In genomic region chr17:25830806-25831431, GRCm38 (mm10) we compare ENCODE assay signal across 11 mouse cellular contexts. TPM values are rescaled to one million over a fixed set of nuclear protein-coding genes. Genes with fewer than 3 reads are reported as not detected.
DNase-seq lines count a peak whose midpoint lies in the region; ATAC-seq and TF ChIP-seq lines count a peak whose summit lies in the region.
"Had no signal": no experiment of that assay in that cellular context is flagged by ENCODE, and none has a peak within 500 bp of the region (broad histone marks: within the 10 kb centered on the region; RNA-seq: fewer than 3 reads in every experiment).

No protein-coding gene starts in this region.

- H3K4me3 ChIP-seq in kidney, postnatal 0 days (replicated peaks; ENCODE audit: low read depth, low read length): no peak overlapping the region
- peak overlapping the region; percentile 83 for H3K4me3 ChIP-seq in forebrain, embryonic 11.5 days (ENCODE audit: low read depth, low read length)
- H3K4me3 ChIP-seq in intestine, embryonic 16.5 days (ENCODE audit: low read length): peak overlapping the region; percentile 85
- no peak overlapping the region for H3K4me3 ChIP-seq in midbrain, postnatal 0 days (ENCODE audit: low read depth, low read length)

- peak overlapping the region; percentile 85; the same call in 1 of the 2 replicates for H3K4me2 ChIP-seq in kidney, postnatal 0 days (ENCODE audit: low read length)
- H3K4me2 ChIP-seq in forebrain, embryonic 11.5 days (ENCODE audit: low read depth, low read length, severe bottlenecking): no peak overlapping the region
- H3K4me2 ChIP-seq in intestine, embryonic 16.5 days (ENCODE audit: low read depth, low read length): peak overlapping the region; percentile 98
- H3K4me2 ChIP-seq in midbrain, postnatal 0 days (ENCODE audit: low read depth, low read length, poor library complexity, severe bottlenecking): peak overlapping the region; percentile 76; the same call in 1 of the 2 replicates

- peaks cover 45% of the 10 kb centered on the region for H3K4me1 ChIP-seq in kidney, postnatal 0 days (replicated peaks; ENCODE audit: insufficient read depth, low read length)
- peaks cover 37% of the 10 kb centered on the region for H3K4me1 ChIP-seq in forebrain, embryonic 11.5 days (replicated peaks; ENCODE audit: control insufficient read depth, insufficient read depth, low read length)
- peaks cover 54% of the 10 kb centered on the region for H3K4me1 ChIP-seq in intestine, embryonic 16.5 days (ENCODE audit: control insufficient read depth, insufficient read depth, low read length)
- peaks cover 33% of the 10 kb centered on the region for H3K4me1 ChIP-seq in midbrain, postnatal 0 days (ENCODE audit: insufficient read depth, low read length)

- intact Hi-C loops in left cerebral cortex, postnatal 36 days (cut with DNase I): no loop called here

- H3K36me3 ChIP-seq in kidney, postnatal 0 days (ENCODE audit: insufficient read depth, low read length): peaks cover 32% of the 10 kb centered on the region
- H3K36me3 ChIP-seq in forebrain, embryonic 11.5 days (ENCODE audit: control insufficient read depth, insufficient read depth, low read length): peaks cover 9% of the 10 kb centered on the region; the same call in 1 of the 2 replicates
- H3K36me3 ChIP-seq in intestine, embryonic 16.5 days (ENCODE audit: control insufficient read depth, insufficient read depth, low read length): peaks cover 15% of the 10 kb centered on the region
- H3K36me3 ChIP-seq in midbrain, postnatal 0 days (ENCODE audit: insufficient read depth, low read length): peaks cover 49% of the 10 kb centered on the region

- no peaks in the 10 kb centered on the region for H3K27me3 ChIP-seq in kidney, postnatal 0 days (ENCODE audit: insufficient read depth, low read length)
- H3K27me3 ChIP-seq in forebrain, embryonic 11.5 days (ENCODE audit: control insufficient read depth, insufficient read depth, low read length): no peaks in the 10 kb centered on the region
- H3K27me3 ChIP-seq in intestine, embryonic 16.5 days (replicated peaks; ENCODE audit: control insufficient read depth, insufficient read depth, low read length): no peaks in the 10 kb centered on the region
- no peaks in the 10 kb centered on the region for H3K27me3 ChIP-seq in midbrain, postnatal 0 days (ENCODE audit: insufficient read depth, low read length)
- H3K27me3 ChIP-seq: Patski had no signal

- no peak for TF ChIP-seq CTCF in kidney, postnatal 0 days (IDR thresholded peaks at IDR 0.05; ENCODE audit: low read depth)
- no peak for TF ChIP-seq CTCF in midbrain, postnatal 0 days (IDR thresholded peaks at IDR 0.05)

- no peak overlapping the region for H3K27ac ChIP-seq in kidney, postnatal 0 days
- H3K27ac ChIP-seq in forebrain, embryonic 11.5 days (ENCODE audit: low read depth, low read length): no peak overlapping the region
- H3K27ac ChIP-seq in intestine, embryonic 16.5 days (ENCODE audit: low read length): no peak overlapping the region
- no peak overlapping the region for H3K27ac ChIP-seq in midbrain, postnatal 0 days (ENCODE audit: low read depth, low read length)

- no peaks in the 10 kb centered on the region for H3K9me3 ChIP-seq in kidney, postnatal 0 days (replicated peaks; ENCODE audit: low read length)
- H3K9me3 ChIP-seq in forebrain, embryonic 11.5 days (ENCODE audit: control insufficient read depth, low read length): no peaks in the 10 kb centered on the region
- no peaks in the 10 kb centered on the region for H3K9me3 ChIP-seq in intestine, embryonic 16.5 days (ENCODE audit: control insufficient read depth, low read length)
- H3K9me3 ChIP-seq in midbrain, postnatal 0 days (ENCODE audit: low read length): no peaks in the 10 kb centered on the region

- DNase-seq in kidney, postnatal 0 days (ENCODE audit: low spot score): no peak
- no peak for DNase-seq in kidney, postnatal 36 days
- peak; percentile 55 for DNase-seq in forebrain, embryonic 11.5 days (ENCODE audit: low spot score)
- DNase-seq in midbrain, postnatal 0 days (ENCODE audit: low spot score): no peak
- DNase-seq in layer of hippocampus, postnatal 36 days: no peak
- no peak for DNase-seq in urinary bladder, postnatal 4 days (ENCODE audit: low spot score in 2 of 2)
- no peak for DNase-seq in left cerebral cortex, postnatal 36 days (ENCODE audit: low spot score in 2 of 2)
- DNase-seq: cerebellum, adult 8-10 months; thymus, postnatal 4 days had no signal

- 84% methylated on average over 14 of the region's 14 CpGs for WGBS in kidney, postnatal 0 days
- WGBS in forebrain, embryonic 11.5 days: 89% methylated on average over 14 of the region's 14 CpGs
- 82% methylated on average over 14 of the region's 14 CpGs for whole genome bisulfite sequencing in intestine, embryonic 16.5 days
- 85% methylated on average over 14 of the region's 14 CpGs for WGBS in midbrain, postnatal 0 days

- ATAC-seq in kidney, postnatal 0 days (replicated peaks; ENCODE audit: low FRiP score, low read depth): no peak
- no peak for ATAC-seq in forebrain, embryonic 11.5 days (replicated peaks; ENCODE audit: low FRiP score)
- no peak for ATAC-seq in intestine, embryonic 16.5 days
- no peak for ATAC-seq in midbrain, postnatal 0 days (ENCODE audit: low FRiP score)
- ATAC-seq: Patski had no signal

- no peak overlapping the region for H3K9ac ChIP-seq in kidney, postnatal 0 days (ENCODE audit: low read depth, low read length)
- H3K9ac ChIP-seq in forebrain, embryonic 11.5 days (ENCODE audit: low read length): no peak overlapping the region
- H3K9ac ChIP-seq in intestine, embryonic 16.5 days (ENCODE audit: low read depth, low read length): peak overlapping the region; percentile 90; the same call in 1 of the 2 replicates
- no peak overlapping the region for H3K9ac ChIP-seq in midbrain, postnatal 0 days (replicated peaks; ENCODE audit: low read length, poor library complexity, severe bottlenecking)

RNA-seq across cellular contexts. Expression of gene Jmjd8, which starts 2.3 kb away (rescaled TPM):
- 53.1 and 54.5 TPM in 2 replicates for polyA plus RNA-seq in kidney, postnatal 0 days (2015; fragmentation: Nextera tagmentation; extraction: Ambion mirVana)
- 50.6 and 59.2 TPM in 2 replicates for polyA plus RNA-seq in forebrain, embryonic 11.5 days (2014; fragmentation: Nextera tagmentation; extraction: Ambion mirVana)
- 50.1 and 50.9 TPM in 2 replicates for polyA plus RNA-seq in intestine, embryonic 16.5 days (2015; fragmentation: Nextera tagmentation; extraction: Ambion mirVana)
- 39.1 and 46.2 TPM in 2 replicates for total RNA-seq in midbrain, postnatal 0 days (2014; rRNA removed)
- polyA plus RNA-seq in midbrain, postnatal 0 days (2015; fragmentation: Nextera tagmentation; extraction: Ambion mirVana): 43.8 and 45.9 TPM in 2 replicates
- total RNA-seq in layer of hippocampus, postnatal 36 days (2021): 10 to 100 TPM; 58.1 to 61.0 TPM
- 10 to 100 TPM; 54.1 to 58.7 TPM for total RNA-seq in left cerebral cortex, postnatal 36 days (2021)

RNA-seq across cellular contexts. Expression of gene Stub1, which starts 2.3 kb away (rescaled TPM):
- polyA plus RNA-seq in kidney, postnatal 0 days (2015; fragmentation: Nextera tagmentation; extraction: Ambion mirVana): 267 and 287 TPM in 2 replicates
- polyA plus RNA-seq in forebrain, embryonic 11.5 days (2014; fragmentation: Nextera tagmentation; extraction: Ambion mirVana): 322 and 358 TPM in 2 replicates
- polyA plus RNA-seq in intestine, embryonic 16.5 days (2015; fragmentation: Nextera tagmentation; extraction: Ambion mirVana): 303 and 321 TPM in 2 replicates
- 237 and 248 TPM in 2 replicates for total RNA-seq in midbrain, postnatal 0 days (2014; rRNA removed)
- polyA plus RNA-seq in midbrain, postnatal 0 days (2015; fragmentation: Nextera tagmentation; extraction: Ambion mirVana): 374 and 397 TPM in 2 replicates
- 100 to 1,000 TPM; 163 to 164 TPM for total RNA-seq in layer of hippocampus, postnatal 36 days (2021)
- total RNA-seq in left cerebral cortex, postnatal 36 days (2021): 100 to 1,000 TPM; 171 to 188 TPM

RNA-seq across cellular contexts. Expression of gene Rhbdl1, which starts 6.2 kb away (rescaled TPM):
- polyA plus RNA-seq in kidney, postnatal 0 days (2015; fragmentation: Nextera tagmentation; extraction: Ambion mirVana): 3.7 and 3.9 TPM in 2 replicates
- 2.1 and 2.7 TPM in 2 replicates for polyA plus RNA-seq in forebrain, embryonic 11.5 days (2014; fragmentation: Nextera tagmentation; extraction: Ambion mirVana)
- polyA plus RNA-seq in intestine, embryonic 16.5 days (2015; fragmentation: Nextera tagmentation; extraction: Ambion mirVana): 1.6 and 2.0 TPM in 2 replicates
- 95.2 and 168 TPM in 2 replicates for total RNA-seq in midbrain, postnatal 0 days (2014; rRNA removed)
- 97.0 and 110 TPM in 2 replicates for polyA plus RNA-seq in midbrain, postnatal 0 days (2015; fragmentation: Nextera tagmentation; extraction: Ambion mirVana)
- 10 to 100 TPM; 47.9 to 49.0 TPM for total RNA-seq in layer of hippocampus, postnatal 36 days (2021)
- total RNA-seq in left cerebral cortex, postnatal 36 days (2021): 10 to 100 TPM; 47.5 to 54.0 TPM

RNA-seq across cellular contexts. Expression of gene Wdr24, which starts 7.5 kb away (rescaled TPM):
- 21.0 and 22.1 TPM in 2 replicates for polyA plus RNA-seq in kidney, postnatal 0 days (2015; fragmentation: Nextera tagmentation; extraction: Ambion mirVana)
- polyA plus RNA-seq in forebrain, embryonic 11.5 days (2014; fragmentation: Nextera tagmentation; extraction: Ambion mirVana): 28.4 and 33.6 TPM in 2 replicates
- polyA plus RNA-seq in intestine, embryonic 16.5 days (2015; fragmentation: Nextera tagmentation; extraction: Ambion mirVana): 23.4 and 25.5 TPM in 2 replicates
- 33.4 and 37.6 TPM in 2 replicates for total RNA-seq in midbrain, postnatal 0 days (2014; rRNA removed)
- 24.7 and 27.3 TPM in 2 replicates for polyA plus RNA-seq in midbrain, postnatal 0 days (2015; fragmentation: Nextera tagmentation; extraction: Ambion mirVana)
- total RNA-seq in layer of hippocampus, postnatal 36 days (2021): 10 to 100 TPM; 25.4 to 27.3 TPM
- total RNA-seq in left cerebral cortex, postnatal 36 days (2021): 10 to 100 TPM; 23.9 to 26.5 TPM

RNA-seq across cellular contexts. Expression of gene Gm20683, which starts 10.6 kb away (rescaled TPM):
- 2.7 and 2.8 TPM in 2 replicates for polyA plus RNA-seq in kidney, postnatal 0 days (2015; fragmentation: Nextera tagmentation; extraction: Ambion mirVana)
- polyA plus RNA-seq in forebrain, embryonic 11.5 days (2014; fragmentation: Nextera tagmentation; extraction: Ambion mirVana): 1.6 and 1.9 TPM in 2 replicates
- 1.4 and 2.3 TPM in 2 replicates for polyA plus RNA-seq in intestine, embryonic 16.5 days (2015; fragmentation: Nextera tagmentation; extraction: Ambion mirVana)
- 25.8 and 34.3 TPM in 2 replicates for total RNA-seq in midbrain, postnatal 0 days (2014; rRNA removed)
- 11.9 and 14.2 TPM in 2 replicates for polyA plus RNA-seq in midbrain, postnatal 0 days (2015; fragmentation: Nextera tagmentation; extraction: Ambion mirVana)
- total RNA-seq in layer of hippocampus, postnatal 36 days (2021): 10 to 100 TPM; 29.0 to 30.4 TPM
- 10 to 100 TPM; 22.0 to 24.9 TPM for total RNA-seq in left cerebral cortex, postnatal 36 days (2021)

Comparison
In these comparisons a context has a peak if more than half of its experiments do, and no peak if none do; other contexts are left out.
1. H3K4me3 ChIP-seq: peak in forebrain, embryonic 11.5 days (single experiment) and intestine, embryonic 16.5 days (single experiment); none in kidney, postnatal 0 days (single experiment) and midbrain, postnatal 0 days (single experiment).
2. RNA of gene Rhbdl1, which starts 6.2 kb away (polyA plus RNA-seq): 97.0 to 110 TPM in midbrain, postnatal 0 days; 3.7 to 3.9 TPM in kidney, postnatal 0 days, 2.1 to 2.7 TPM in forebrain, embryonic 11.5 days and 1.6 to 2.0 TPM in intestine, embryonic 16.5 days; every median in the first group is over 10 times any median in the second.